Mouse (Mus musculus) heart, adult 2 months (tissue): ENCODE measurements around the gene Myh7. TPM values are rescaled to one million over a fixed set of nuclear protein-coding genes. Genes with fewer than 3 reads are reported as not detected.

Experiments used
- DNase-seq, 2 experiments: peaks; one replicate each; pipeline ENCODE4 v3.0.0; 2021
- H3K27ac ChIP-seq: fragments of 200-600 bp; 2 replicates; pipeline ENCODE4 v1.8.1; 2022
- H3K27me3 ChIP-seq: fragments of 200-500 bp; 2 replicates; pipeline ENCODE4 v1.6.1; 2012; ENCODE audit warnings: mild to moderate bottlenecking, low read length, inconsistent platforms, mixed read lengths; ENCODE audit not compliant: control insufficient read depth, insufficient read depth
- H3K36me3 ChIP-seq: fragments of 200-500 bp; 2 replicates; pipeline ENCODE4 v1.6.1; 2012; ENCODE audit warnings: low read length, inconsistent platforms; ENCODE audit not compliant: control insufficient read depth, insufficient read depth
- H3K4me1 ChIP-seq: fragments of 200-500 bp; 2 replicates; pipeline ENCODE4 v1.6.1; 2011; ENCODE audit warnings: low read length; ENCODE audit not compliant: control insufficient read depth, insufficient read depth
- H3K4me3 ChIP-seq: fragments of 200-600 bp; 2 replicates; pipeline ENCODE4 v1.8.1; 2022
- H3K79me2 ChIP-seq: fragments of 200-500 bp; replicated peaks from 2 replicates; pipeline ENCODE4 v1.6.1; 2012; ENCODE audit warnings: mild to moderate bottlenecking, inconsistent platforms, low read length, moderate library complexity, mixed read lengths; ENCODE audit not compliant: control insufficient read depth, insufficient read depth
- H3K9ac ChIP-seq: fragments of 200-500 bp; 2 replicates; pipeline ENCODE4 v1.6.1; 2012; ENCODE audit warnings: low read depth, mild to moderate bottlenecking, control low read depth, inconsistent platforms, low read length, mixed read lengths
- CTCF ChIP-seq: fragments of 200-600 bp; IDR thresholded peaks from 2 replicates; pipeline ENCODE4 v1.8.1; 2022; ENCODE audit warnings: antibody characterized with exemption, mild to moderate bottlenecking, moderate library complexity
- EP300 ChIP-seq: fragments of 200-500 bp; IDR thresholded peaks from 2 replicates; pipeline ENCODE4 v1.6.1; 2011; ENCODE audit warnings: low read depth, low read length, control low read depth; ENCODE audit not compliant: insufficient read depth
- POLR2A ChIP-seq: fragments of 200-500 bp; IDR thresholded peaks from 2 replicates; pipeline ENCODE4 v1.6.1; 2011; ENCODE audit warnings: mild to moderate bottlenecking, low read depth, low read length, control low read depth; ENCODE audit not compliant: insufficient read depth
- WGBS: fragments of 180-500 bp; shearing (Covaris S2); methylation state at CpG from one replicate; pipeline ENCODE4 v1.1.7; 2018; 5-methylcytosine and 5-hydroxymethylcytosine counted together
- intact Hi-C: fragments of 180-260 bp; cut with DNase I; formaldehyde crosslinking; loops from one replicate; pipeline ENCODE4 v1.15.1; 2025
- microRNA-seq, 2 experiments: library from miRNA; unstranded; fragments of <30 nt; microRNA quantifications; one replicate each; pipeline ENCODE4 v1.2.0; 2021
- polyA plus RNA-seq: library from polyadenylated mRNA; depleted of rRNA; stranded (reverse); fragments of >200 nt; gene quantifications from 2 replicates; pipeline ENCODE4 v1.2.3, GENCODE M21; 2012; rRNA removed
- total RNA-seq, 2 experiments: library from RNA; stranded (reverse); gene quantifications; 2 replicates each; pipeline ENCODE4 v1.2.3; 2021

The Myh7 gene
- total and polyA plus RNA-seq, 3 experiments, result 29.5 to 2,240 (median 1,935) TPM

DNA sequence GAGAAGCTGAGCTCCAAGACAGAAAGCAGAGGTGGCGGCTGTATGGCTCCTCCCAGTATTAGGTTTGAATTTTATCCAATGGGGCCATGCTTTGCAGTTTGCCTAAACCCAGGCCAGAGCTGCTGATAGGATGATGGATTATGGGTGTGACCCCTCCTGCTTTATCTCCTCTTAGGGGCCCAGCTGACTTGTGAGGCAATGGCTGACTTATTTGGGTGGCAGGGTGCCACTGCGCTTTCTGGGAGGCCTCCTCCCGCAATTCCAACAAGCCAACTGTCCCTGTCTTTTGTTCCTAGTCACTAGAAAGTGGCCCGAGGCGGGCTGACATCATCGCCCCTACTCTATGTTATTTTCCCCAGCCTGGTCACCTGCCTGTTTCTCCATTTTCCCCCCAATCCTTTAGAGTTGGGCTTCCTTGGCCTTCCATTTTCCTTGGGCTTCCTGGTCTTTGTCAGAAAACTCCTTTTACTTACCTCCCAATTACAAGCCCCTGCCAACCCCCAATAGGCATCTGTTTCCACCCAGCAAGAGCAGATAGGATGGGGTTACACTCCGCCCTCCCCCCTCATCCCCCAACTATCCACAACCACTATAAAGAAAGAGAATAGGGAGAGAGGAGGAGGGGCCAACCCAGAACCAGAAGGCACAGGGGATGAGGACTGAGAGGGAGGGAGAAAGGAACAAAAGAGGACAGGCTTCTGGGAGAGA lies 69.6 kb downstream of the Myh7 start:
- H3K4me3 ChIP-seq, result 0 out of 2 replicates have a peak overlapping the region, but pooled peaks have one; percentile 34
- H3K27me3 ChIP-seq, result peaks cover 8% of the 10 kb centered on the region
- H3K79me2 ChIP-seq, result no peaks in the 10 kb centered on the region
- TF ChIP-seq CTCF (no peak), EP300 (no peak), POLR2A (no peak)
- no peaks in the 10 kb centered on the region for H3K36me3 ChIP-seq
- H3K9ac ChIP-seq, result no peak overlapping the region
- H3K4me1 ChIP-seq, result no peaks in the 10 kb centered on the region; the same call in 1 of the 2 replicates
- WGBS, result 75% methylated on average over 7 of the region's 7 CpGs
- peak; percentile 71 to 82 for DNase-seq
- H3K27ac ChIP-seq, result peak overlapping the region; percentile 58
- intact Hi-C loops, result no loop called here

Small RNA genes lying within 50 kb of the gene (microRNA-seq; reads per million reads assigned to microRNA genes)
- gene Mir208a (1,873 to 2,098 reads per million in 2 experiments), gene Mir208b (34.8 to 114 reads per million in 2 experiments)

Other genes starting within 250 kb of the Myh7 start
- gene Slc7a8, start 212.7 kb downstream of the Myh7 start, total RNA-seq, result 1 to 10 TPM; 2.6 to 3.3 TPM
- gene Slc7a8, start 212.7 kb downstream of the Myh7 start, polyA plus RNA-seq, result 2.7 and 3.7 TPM in 2 replicates
- gene Rnf212b, start 180.5 kb downstream of the Myh7 start, total RNA-seq, result not detected
- 0.21 and 0.35 TPM in 2 replicates for gene Rnf212b, start 180.5 kb downstream of the Myh7 start, polyA plus RNA-seq
- 1 to 10 TPM; 4.1 to 7.2 TPM for gene Homez, start 123.7 kb downstream of the Myh7 start, total RNA-seq
- 2.6 and 3.1 TPM in 2 replicates for gene Homez, start 123.7 kb downstream of the Myh7 start, polyA plus RNA-seq
- gene Ppp1r3e, start 117.1 kb downstream of the Myh7 start, total RNA-seq, result 1 to 10 TPM; 2.8 to 3.4 TPM
- 4.8 and 4.9 TPM in 2 replicates for gene Ppp1r3e, start 117.1 kb downstream of the Myh7 start, polyA plus RNA-seq
- gene Bcl2l2, start 111.2 kb downstream of the Myh7 start, total RNA-seq, result 10 to 100 TPM; 42.4 to 45.0 TPM
- 29.2 and 44.4 TPM in 2 replicates for gene Bcl2l2, start 111.2 kb downstream of the Myh7 start, polyA plus RNA-seq
- 1 to 10 TPM; 3.2 to 6.1 TPM for gene Gm20521, start 111.2 kb downstream of the Myh7 start, total RNA-seq
- gene Gm20521, start 111.2 kb downstream of the Myh7 start, polyA plus RNA-seq, result not detected in 2 replicates
- gene Pabpn1, start 102.1 kb downstream of the Myh7 start, total RNA-seq, result 10 to 100 TPM; 51.4 to 52.2 TPM
- 66.2 and 91.7 TPM in 2 replicates for gene Pabpn1, start 102.1 kb downstream of the Myh7 start, polyA plus RNA-seq
- gene Slc22a17, start 81.5 kb downstream of the Myh7 start, total RNA-seq, result 1 to 10 TPM; 1.7 to 2.3 TPM
- gene Slc22a17, start 81.5 kb downstream of the Myh7 start, polyA plus RNA-seq, result 13.0 and 13.8 TPM in 2 replicates
- gene Efs, start 68.5 kb downstream of the Myh7 start, total RNA-seq, result 1 to 10 TPM; 1.9 to 3.0 TPM
- gene Efs, start 68.5 kb downstream of the Myh7 start, polyA plus RNA-seq, result 5.1 and 5.4 TPM in 2 replicates
- gene Il25, start 61.9 kb downstream of the Myh7 start, total RNA-seq, result not detected
- not detected in 2 replicates for gene Il25, start 61.9 kb downstream of the Myh7 start, polyA plus RNA-seq
- under 1 TPM in 1 of 2 experiments, not detected in 1; 0.30 TPM for gene Cmtm5, start 58.4 kb downstream of the Myh7 start, total RNA-seq
- gene Cmtm5, start 58.4 kb downstream of the Myh7 start, polyA plus RNA-seq, result 1.8 and 2.9 TPM in 2 replicates
- over 10,000 TPM; 19,033 to 21,149 TPM for gene Myh6, start 27.7 kb downstream of the Myh7 start, total RNA-seq
- gene Myh6, start 27.7 kb downstream of the Myh7 start, polyA plus RNA-seq, result 6,249 and 7,266 TPM in 2 replicates
- gene Gm17428, start 17.7 kb downstream of the Myh7 start, total RNA-seq, result not detected
- not detected in 2 replicates for gene Gm17428, start 17.7 kb downstream of the Myh7 start, polyA plus RNA-seq
- 10 to 100 TPM; 25.9 to 28.9 TPM for gene Ngdn, start 20.8 kb upstream of the Myh7 start, total RNA-seq
- 10.1 and 19.6 TPM in 2 replicates for gene Ngdn, start 20.8 kb upstream of the Myh7 start, polyA plus RNA-seq
- 1 to 10 TPM; 3.9 to 4.1 TPM for gene Zfhx2, start 97.7 kb upstream of the Myh7 start, total RNA-seq
- 1.1 and 1.3 TPM in 2 replicates for gene Zfhx2, start 97.7 kb upstream of the Myh7 start, polyA plus RNA-seq
- 10 to 100 TPM; 10.7 to 13.4 TPM for gene Thtpa, start 100.2 kb upstream of the Myh7 start, total RNA-seq
- gene Thtpa, start 100.2 kb upstream of the Myh7 start, polyA plus RNA-seq, result 8.2 and 9.7 TPM in 2 replicates
- 1 to 10 TPM; 5.3 to 5.6 TPM for gene Ap1g2, start 112.0 kb upstream of the Myh7 start, total RNA-seq
- gene Ap1g2, start 112.0 kb upstream of the Myh7 start, polyA plus RNA-seq, result 8.2 and 10.2 TPM in 2 replicates
- under 1 TPM in 1 of 2 experiments, not detected in 1; 0.23 TPM for gene Jph4, start 122.3 kb upstream of the Myh7 start, total RNA-seq
- gene Jph4, start 122.3 kb upstream of the Myh7 start, polyA plus RNA-seq, result 0.25 and 0.32 TPM in 2 replicates
- gene Dhrs2, start 227.4 kb upstream of the Myh7 start, total RNA-seq, result not detected
- gene Dhrs2, start 227.4 kb upstream of the Myh7 start, polyA plus RNA-seq, result 0.27 TPM in 1 of 2 replicates, not detected in the other